Mouse (Mus musculus): Measurements from ENCODE around the gene Lnx2. TPM values are rescaled to one million over a fixed set of nuclear protein-coding genes. Genes with fewer than 3 reads are reported as not detected.

Gene Lnx2
- polyA plus RNA-seq, 1 experiment from 2014 or later, result 17.2 TPM

DNA sequence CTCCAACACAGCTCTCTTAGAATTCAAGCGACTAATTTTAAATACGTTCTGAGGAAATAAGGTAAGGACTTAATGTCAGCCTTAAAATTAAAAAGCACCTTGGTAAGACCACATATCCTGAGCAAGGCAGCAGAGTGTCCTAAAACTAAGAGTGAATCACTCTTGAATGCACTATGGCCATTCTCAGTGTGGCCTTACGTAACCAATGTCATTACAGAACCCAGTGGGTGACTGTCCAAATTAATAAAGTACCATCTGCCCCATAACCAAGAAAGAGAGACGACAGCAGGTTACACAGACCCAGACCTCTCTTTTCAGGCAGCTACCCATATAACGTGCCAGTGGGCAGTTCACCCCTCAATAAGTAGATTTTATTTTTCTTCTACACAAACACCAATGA lies 17.7 kb downstream of the Lnx2 start:
- WGBS, result 93% methylated on average over 5 of the region's 5 CpGs

DNA sequence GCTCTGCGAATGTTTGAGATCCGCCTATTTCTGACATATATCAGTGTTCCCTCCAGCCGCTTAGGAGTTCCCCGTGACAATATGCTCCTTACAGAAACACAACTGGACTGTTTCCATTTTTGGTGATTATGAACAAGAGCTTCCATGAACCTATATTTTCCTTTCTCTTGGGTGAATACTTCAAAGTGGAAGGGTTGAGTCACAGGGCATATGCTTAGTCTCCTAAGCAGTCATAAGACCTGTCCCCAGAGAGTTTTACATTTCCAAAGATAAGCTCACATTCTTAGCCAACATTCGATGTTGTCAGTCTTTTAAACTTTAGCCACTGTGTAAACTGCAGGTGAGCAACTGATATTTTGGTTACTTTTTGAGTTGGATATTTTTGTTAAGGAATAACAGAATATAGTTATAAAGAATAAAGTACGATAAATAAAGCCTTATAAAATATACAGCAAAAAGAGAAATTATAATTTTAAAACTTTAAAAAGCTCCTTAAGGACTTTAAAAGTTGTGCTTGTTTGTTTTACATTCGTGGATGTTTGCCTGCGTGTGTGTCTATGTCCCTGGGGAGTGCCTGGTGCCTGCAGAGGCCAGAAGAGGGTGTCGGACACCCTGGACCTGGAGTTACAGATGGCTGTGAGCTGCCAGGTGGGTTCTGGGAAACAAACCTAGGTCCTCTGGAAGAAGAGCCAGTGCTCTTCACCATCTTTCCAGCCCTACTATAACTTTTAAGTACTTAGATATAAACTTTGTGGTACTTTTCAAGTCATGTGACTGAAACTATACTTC lies 18.6 kb downstream of the Lnx2 start:
- H3K4me3 ChIP-seq (replicated peaks), result no peak overlapping the region
- H3K4me2 ChIP-seq (replicated peaks), result no peak overlapping the region
- H3K27ac ChIP-seq (replicated peaks), result no peak overlapping the region
- no peak for ATAC-seq (ENCODE audit: insufficient number of reproducible peaks, low FRiP score, low TSS enrichment, low read depth)
- 75% methylated on average over 9 of the region's 9 CpGs for WGBS
- H3K4me1 ChIP-seq, result peaks cover 6% of the 10 kb centered on the region; the same call in 1 of the 2 replicates
- H3K9me3 ChIP-seq (replicated peaks), result no peaks in the 10 kb centered on the region
- H3K27me3 ChIP-seq, result no peaks in the 10 kb centered on the region
- H3K36me3 ChIP-seq, result no peaks in the 10 kb centered on the region
- no peak overlapping the region for H3K9ac ChIP-seq

More for the DNA sequence above, 17.7 kb downstream of the Lnx2 start:
- H3K4me3 ChIP-seq (replicated peaks), result no peak overlapping the region
- H3K27ac ChIP-seq (replicated peaks), result no peak overlapping the region
- peaks cover 12% of the 10 kb centered on the region for H3K4me1 ChIP-seq
- H3K9me3 ChIP-seq (replicated peaks), result no peaks in the 10 kb centered on the region
- no peaks in the 10 kb centered on the region for H3K36me3 ChIP-seq
- no peaks in the 10 kb centered on the region for H3K27me3 ChIP-seq
- H3K9ac ChIP-seq, result no peak overlapping the region
- no peak for ATAC-seq (ENCODE audit: insufficient number of reproducible peaks, low FRiP score, low TSS enrichment, low read depth)
- H3K4me2 ChIP-seq (replicated peaks), result no peak overlapping the region

DNA sequence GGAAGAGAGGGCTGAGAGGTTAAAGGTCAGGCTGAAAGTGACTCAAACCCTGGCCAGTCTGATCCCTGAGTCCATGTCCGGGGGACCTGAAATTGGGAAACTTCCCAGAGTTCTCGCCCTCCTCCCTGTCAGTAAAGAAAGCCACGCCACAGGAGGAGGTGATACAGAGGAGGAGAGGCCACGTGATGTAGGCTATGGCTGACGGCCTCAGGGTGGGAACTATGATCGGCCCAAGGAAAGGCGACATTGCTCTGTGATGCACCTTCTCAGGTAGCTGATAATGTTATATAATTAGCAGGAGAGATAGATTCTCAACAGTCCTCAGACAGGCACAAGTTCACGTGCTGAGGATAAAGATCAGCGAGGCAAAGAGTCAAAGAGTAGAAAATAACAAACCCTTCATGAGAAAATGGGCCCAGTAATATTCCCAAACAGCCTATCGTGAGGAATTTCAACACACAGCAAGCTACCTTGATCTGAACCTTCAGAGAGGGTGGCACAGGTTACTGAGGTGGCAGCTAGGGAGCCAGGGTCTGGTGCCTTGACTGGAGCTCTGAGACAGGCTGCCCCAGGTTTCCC lies 19.6 kb downstream of the Lnx2 start:
- no peaks in the 10 kb centered on the region for H3K27me3 ChIP-seq
- H3K4me2 ChIP-seq (replicated peaks), result no peak overlapping the region
- H3K9ac ChIP-seq, result no peak overlapping the region
- no peaks in the 10 kb centered on the region for H3K9me3 ChIP-seq (replicated peaks)
- H3K4me1 ChIP-seq, result peaks cover 14% of the 10 kb centered on the region; the same call in 1 of the 2 replicates
- WGBS, result 74% methylated on average over 10 of the region's 10 CpGs
- no peaks in the 10 kb centered on the region for H3K36me3 ChIP-seq
- no peak overlapping the region for H3K27ac ChIP-seq (replicated peaks)
- no peak overlapping the region for H3K4me3 ChIP-seq (replicated peaks)
- ATAC-seq (ENCODE audit: insufficient number of reproducible peaks, low FRiP score, low TSS enrichment, low read depth), result no peak

DNA sequence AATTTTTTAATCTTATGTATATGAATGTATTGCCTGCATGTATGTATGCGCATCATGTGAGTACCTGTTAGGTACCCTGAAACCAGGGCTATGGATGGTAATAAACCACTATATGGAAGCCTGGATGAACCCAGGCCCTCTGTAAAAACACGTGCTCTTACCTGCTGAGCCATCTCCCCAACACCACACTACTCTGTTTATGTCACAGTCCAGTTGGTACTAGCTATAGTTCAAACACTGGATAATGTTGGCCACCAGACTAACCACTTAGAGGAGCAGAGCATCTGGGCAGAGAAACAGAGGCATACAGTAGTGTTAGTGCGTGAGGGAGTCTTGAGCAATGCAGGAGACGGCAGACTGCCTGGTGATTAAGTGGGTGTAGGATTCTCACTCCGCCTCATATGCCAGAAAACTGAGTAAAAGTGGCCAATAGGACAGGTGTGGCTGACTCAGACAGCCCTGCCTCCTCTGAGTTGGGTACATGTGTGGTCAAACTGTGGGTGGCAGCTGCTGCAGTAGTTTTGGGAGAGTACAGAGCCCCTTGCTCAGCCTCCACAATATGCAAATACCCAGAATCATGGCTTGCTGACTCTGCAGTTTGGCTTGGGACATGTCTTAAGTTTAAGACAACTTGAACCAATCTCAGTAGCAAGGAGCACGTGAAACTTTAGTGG lies 20.7 kb downstream of the Lnx2 start:
- no peaks in the 10 kb centered on the region for H3K27me3 ChIP-seq
- no peak overlapping the region for H3K4me3 ChIP-seq (replicated peaks)
- H3K4me1 ChIP-seq, result peaks cover 22% of the 10 kb centered on the region; the same call in 1 of the 2 replicates
- H3K36me3 ChIP-seq, result no peaks in the 10 kb centered on the region
- no peaks in the 10 kb centered on the region for H3K9me3 ChIP-seq (replicated peaks)
- WGBS, result 69% methylated on average over 6 of the region's 6 CpGs
- no peak overlapping the region for H3K9ac ChIP-seq
- H3K27ac ChIP-seq (replicated peaks), result no peak overlapping the region
- H3K4me2 ChIP-seq (replicated peaks), result no peak overlapping the region
- no peak for ATAC-seq (ENCODE audit: insufficient number of reproducible peaks, low FRiP score, low TSS enrichment, low read depth)

DNA sequence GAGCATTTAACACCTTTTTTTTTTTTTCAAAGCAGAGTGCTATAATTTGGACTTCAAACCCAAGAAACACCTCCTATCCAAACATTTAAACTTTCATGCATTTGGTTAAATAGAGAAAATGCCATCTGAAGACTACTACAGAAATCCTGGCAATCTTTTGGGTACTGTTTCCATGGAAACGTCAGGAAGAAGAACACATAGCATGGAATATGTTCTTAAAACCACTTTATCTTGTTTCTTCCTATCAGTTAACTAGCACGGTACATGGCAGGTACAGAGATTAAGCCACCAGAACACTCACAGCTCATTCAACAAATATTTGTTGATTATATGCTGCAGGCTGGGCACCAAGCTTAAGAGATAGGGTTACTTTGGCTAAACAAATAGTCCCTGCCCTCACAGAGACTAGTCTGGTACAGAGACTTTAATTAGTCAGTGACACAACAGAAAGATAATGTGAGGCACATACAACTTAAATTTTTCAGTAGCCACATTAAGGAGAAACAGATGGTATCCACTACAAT lies 21.6 kb downstream of the Lnx2 start:
- WGBS, result 51% methylated on average over 2 of the region's 2 CpGs
- no peaks in the 10 kb centered on the region for H3K36me3 ChIP-seq
- ATAC-seq (ENCODE audit: insufficient number of reproducible peaks, low FRiP score, low TSS enrichment, low read depth), result no peak

DNA sequence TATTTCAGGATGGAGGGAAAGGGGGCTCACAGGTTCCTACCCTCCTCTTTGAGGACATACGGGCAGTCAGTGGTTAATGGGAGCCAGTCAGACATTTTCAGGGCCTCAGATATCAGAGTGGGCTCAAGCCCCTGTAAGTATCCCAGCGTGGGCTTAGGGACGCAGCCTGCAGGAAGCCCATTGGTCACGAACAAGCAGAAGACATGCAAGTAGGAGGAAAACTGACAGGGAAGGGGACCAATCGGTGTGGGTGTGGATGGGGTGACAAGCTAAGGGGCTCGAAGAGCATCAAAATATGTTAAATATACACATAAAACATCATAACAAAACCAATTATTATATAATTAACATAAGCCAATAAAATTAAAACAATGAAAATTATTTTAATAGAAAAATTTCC lies 22.1 kb downstream of the Lnx2 start:
- H3K27me3 ChIP-seq, result no peaks in the 10 kb centered on the region
- H3K4me1 ChIP-seq, result peaks cover 28% of the 10 kb centered on the region; the same call in 1 of the 2 replicates
- no peak overlapping the region for H3K27ac ChIP-seq (replicated peaks)
- H3K4me2 ChIP-seq (replicated peaks), result no peak overlapping the region
- WGBS, result 78% methylated on average over 6 of the region's 6 CpGs
- H3K4me3 ChIP-seq (replicated peaks), result no peak overlapping the region
- no peaks in the 10 kb centered on the region for H3K9me3 ChIP-seq (replicated peaks)
- no peaks in the 10 kb centered on the region for H3K36me3 ChIP-seq
- ATAC-seq (ENCODE audit: insufficient number of reproducible peaks, low FRiP score, low TSS enrichment, low read depth), result no peak
- no peak overlapping the region for H3K9ac ChIP-seq

More for the DNA sequence above, 21.6 kb downstream of the Lnx2 start:
- Histone ChIP-seq H3K27ac (replicated peaks) (no peak overlapping the region), H3K4me3 (replicated peaks) (no peak overlapping the region), H3K27me3 (no peaks in the 10 kb centered on the region), H3K4me1 (peaks cover 25% of the 10 kb centered on the region; the same call in 1 of the 2 replicates), H3K9ac (no peak overlapping the region), H3K4me2 (replicated peaks) (no peak overlapping the region), H3K9me3 (replicated peaks) (no peaks in the 10 kb centered on the region)

DNA sequence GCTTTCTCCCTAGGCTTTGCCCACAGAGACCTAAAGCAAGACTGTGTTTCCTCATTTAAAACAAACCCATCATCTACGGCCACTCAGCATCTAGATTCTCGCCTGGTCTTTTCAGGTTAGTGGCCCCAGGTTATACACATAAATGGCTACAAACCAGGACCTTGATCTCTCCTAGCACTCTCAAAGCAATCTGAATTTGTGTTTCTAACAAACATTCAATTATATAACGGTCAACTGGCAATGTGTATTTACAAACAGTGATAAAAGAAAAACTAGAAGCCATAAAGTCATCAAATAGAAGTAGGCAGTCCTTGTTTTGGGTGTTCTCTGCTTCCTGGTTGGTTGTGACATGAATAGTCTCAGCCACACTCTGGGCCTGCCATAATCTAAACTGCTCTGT lies 22.9 kb downstream of the Lnx2 start:
- H3K4me2 ChIP-seq (replicated peaks), result no peak overlapping the region
- H3K9ac ChIP-seq, result no peak overlapping the region
- no peak overlapping the region for H3K4me3 ChIP-seq (replicated peaks)
- H3K27me3 ChIP-seq, result no peaks in the 10 kb centered on the region
- H3K27ac ChIP-seq (replicated peaks), result no peak overlapping the region
- no peaks in the 10 kb centered on the region for H3K36me3 ChIP-seq
- no peak for ATAC-seq (ENCODE audit: insufficient number of reproducible peaks, low FRiP score, low TSS enrichment, low read depth)
- 74% methylated on average over 3 of the region's 3 CpGs for WGBS
- no peaks in the 10 kb centered on the region for H3K9me3 ChIP-seq (replicated peaks)
- peaks cover 32% of the 10 kb centered on the region; the same call in 1 of the 2 replicates for H3K4me1 ChIP-seq

DNA sequence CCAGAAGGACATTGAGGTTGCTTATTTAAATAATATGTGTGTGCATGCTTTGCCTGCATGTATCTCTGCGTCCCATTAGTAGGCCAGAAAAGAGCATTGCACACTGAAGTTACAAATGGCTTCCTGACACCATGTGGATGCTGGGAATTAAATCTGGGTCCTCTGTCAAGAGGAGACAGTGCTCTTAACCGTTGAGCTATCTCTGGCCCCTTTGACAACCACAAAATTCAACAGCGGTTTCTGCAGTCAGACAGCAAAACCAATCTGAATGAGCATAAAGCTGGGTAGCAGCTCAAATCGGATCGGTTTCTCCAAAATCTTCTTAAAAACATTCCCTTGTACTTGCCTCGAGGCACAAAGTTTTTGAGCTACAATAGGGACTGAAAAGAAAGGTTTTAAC lies 23.3 kb downstream of the Lnx2 start:
- H3K4me2 ChIP-seq (replicated peaks), result no peak overlapping the region
- no peaks in the 10 kb centered on the region for H3K9me3 ChIP-seq (replicated peaks)
- ATAC-seq (ENCODE audit: insufficient number of reproducible peaks, low FRiP score, low TSS enrichment, low read depth), result no peak
- H3K27ac ChIP-seq (replicated peaks), result no peak overlapping the region
- H3K4me3 ChIP-seq (replicated peaks), result no peak overlapping the region
- no peaks in the 10 kb centered on the region for H3K36me3 ChIP-seq
- WGBS, result 61% methylated on average over 6 of the region's 6 CpGs
- H3K9ac ChIP-seq, result no peak overlapping the region
- no peaks in the 10 kb centered on the region for H3K27me3 ChIP-seq
- H3K4me1 ChIP-seq, result peaks cover 32% of the 10 kb centered on the region; the same call in 1 of the 2 replicates

DNA sequence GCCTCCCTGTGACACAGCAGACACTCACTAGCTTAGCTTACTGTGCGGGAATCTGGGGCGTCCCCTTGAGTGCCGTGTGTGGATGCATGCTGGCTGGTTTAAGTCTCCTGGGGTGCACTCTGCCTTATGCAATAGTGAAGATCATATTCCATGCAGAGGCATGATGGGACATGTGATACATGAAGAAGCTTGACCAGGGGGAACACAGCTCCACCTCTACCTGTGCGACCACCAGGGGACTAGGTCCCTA lies 24.2 kb downstream of the Lnx2 start:
- Histone ChIP-seq H3K4me1 (peaks cover 32% of the 10 kb centered on the region; the same call in 1 of the 2 replicates), H3K27ac (replicated peaks) (no peak overlapping the region), H3K9me3 (replicated peaks) (no peaks in the 10 kb centered on the region), H3K9ac (no peak overlapping the region), H3K4me2 (replicated peaks) (no peak overlapping the region), H3K4me3 (replicated peaks) (no peak overlapping the region), H3K27me3 (no peaks in the 10 kb centered on the region), H3K36me3 (no peaks in the 10 kb centered on the region)
- 51% methylated on average over 4 of the region's 4 CpGs for WGBS
- ATAC-seq (ENCODE audit: insufficient number of reproducible peaks, low FRiP score, low TSS enrichment, low read depth), result no peak

DNA sequence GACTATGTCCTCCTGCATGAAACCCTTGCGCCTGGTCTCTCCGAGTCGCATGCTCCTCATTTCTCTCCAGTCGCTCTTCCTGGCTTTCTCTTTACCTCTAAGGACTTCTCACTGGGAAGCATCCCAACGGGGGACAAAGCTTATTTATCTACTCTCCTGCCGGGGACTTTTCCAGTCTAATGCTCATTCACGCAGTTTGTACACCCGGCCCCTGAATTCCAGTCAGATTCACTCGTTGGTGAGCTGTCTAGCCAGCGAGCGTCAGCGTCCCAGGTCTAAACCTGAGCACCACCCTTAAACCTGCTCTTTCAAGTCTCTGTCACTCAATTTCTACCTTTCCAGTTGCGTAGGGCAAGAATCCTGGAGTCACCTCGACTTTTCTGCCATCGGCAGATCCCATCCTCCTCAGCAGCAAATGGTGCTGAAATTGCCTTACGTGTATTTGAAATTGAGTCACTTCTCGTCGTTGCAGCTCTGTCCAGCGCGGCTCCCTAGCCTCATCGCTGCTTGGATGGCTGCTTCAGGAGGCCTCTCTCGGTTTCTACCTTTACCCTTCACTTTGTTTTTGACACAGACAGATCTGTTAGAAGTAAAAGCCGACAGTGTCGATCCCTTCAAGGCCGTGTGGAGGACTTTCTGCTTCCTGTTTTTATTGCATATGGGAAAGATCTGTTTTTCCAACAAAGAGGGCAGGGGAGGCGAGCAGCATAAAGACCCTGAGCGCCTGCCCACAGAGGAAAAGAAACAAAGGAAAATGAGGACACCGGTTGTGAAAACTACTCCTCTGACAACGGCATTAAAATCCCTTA lies 24.7 kb downstream of the Lnx2 start:
- no peaks in the 10 kb centered on the region for H3K9me3 ChIP-seq (replicated peaks)
- 59% methylated on average over 29 of the region's 29 CpGs for WGBS
- no peak overlapping the region for H3K4me3 ChIP-seq (replicated peaks)
- H3K36me3 ChIP-seq, result no peaks in the 10 kb centered on the region
- H3K27me3 ChIP-seq, result no peaks in the 10 kb centered on the region
- ATAC-seq (ENCODE audit: insufficient number of reproducible peaks, low FRiP score, low TSS enrichment, low read depth), result no peak
- no peak overlapping the region for H3K4me2 ChIP-seq (replicated peaks)
- H3K4me1 ChIP-seq, result peaks cover 32% of the 10 kb centered on the region; the same call in 1 of the 2 replicates
- no peak overlapping the region for H3K9ac ChIP-seq
- H3K27ac ChIP-seq (replicated peaks), result no peak overlapping the region

Measured in embryonic facial prominence, embryonic 15.5 days (tissue).